Mouse (Mus musculus) embryonic fibroblast, embryonic 13.5 days (primary cell): Measurements from ENCODE around the gene Klhdc4.

Experiments used
- CTCF ChIP-seq: IDR thresholded peaks from 2 replicates; pipeline ENCODE4 v1.5.1; 2011; ENCODE audit warnings: mild to moderate bottlenecking, control low read depth, low read length, moderate library complexity, borderline replicate concordance; ENCODE audit not compliant: insufficient read depth
- POLR2A ChIP-seq: IDR thresholded peaks from 2 replicates; pipeline ENCODE4 v1.6.1; 2011; ENCODE audit warnings: low read depth, mild to moderate bottlenecking, control low read depth, low read length, moderate library complexity

DNA sequence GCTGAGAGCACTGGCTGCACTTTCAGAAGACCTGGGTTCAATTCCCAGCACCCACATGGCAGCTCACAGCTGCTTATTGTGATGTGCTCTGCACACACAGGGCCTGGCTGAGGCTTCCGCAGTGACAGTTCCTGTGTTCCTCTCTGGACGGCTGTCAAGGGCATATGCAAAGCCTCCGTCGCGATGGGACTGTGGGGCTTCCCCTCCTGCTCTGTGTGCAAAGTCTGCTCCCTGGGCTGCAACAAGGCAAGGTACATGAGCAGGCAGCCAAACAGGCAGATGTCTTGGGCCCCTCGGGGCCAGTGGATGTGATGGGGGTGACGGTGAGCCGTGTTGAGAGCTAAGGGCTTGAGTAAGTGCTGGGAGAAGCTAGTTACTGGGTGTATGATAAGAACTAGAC, 40.6 kb downstream of the Klhdc4 start:
- TF ChIP-seq CTCF (no peak), POLR2A (no peak)
